Mouse (Mus musculus): ENCODE results near the gene Gab2. TPM values are rescaled to one million over a fixed set of nuclear protein-coding genes. Genes with fewer than 3 reads are reported as not detected.

Gab2 gene
- 1.0 and 1.5 TPM in 2 replicates for polyA plus RNA-seq (2015; fragmentation: Nextera tagmentation; extraction: Ambion mirVana)

GRCm38 (mm10) chr7:97081242-97081958 lies at the start of gene Gab2:
TSS of gene Gab2 (plus strand) at chr7:97081586.
- no peaks in the 10 kb centered on the region for H3K36me3 ChIP-seq (replicated peaks; ENCODE audit: insufficient read depth, low read length)
- TF ChIP-seq CTCF (IDR thresholded peaks at IDR 0.05; ENCODE audit: low read depth) (no peak), EP300 (IDR thresholded peaks at IDR 0.05; ENCODE audit: low read depth) (no peak)
- ATAC-seq (peak; percentile 87), DNase-seq (peak; percentile 88)
- H3K9me3 ChIP-seq (ENCODE audit: low read length) = no peaks in the 10 kb centered on the region
- H3K27ac ChIP-seq (ENCODE audit: low read depth) = peak within 1 kb of the TSS; percentile 94
- H3K4me3 ChIP-seq (ENCODE audit: low read depth, low read length) = peak within 1 kb of the TSS; percentile 90
- H3K27me3 ChIP-seq (ENCODE audit: insufficient read depth, low read length) = no peaks in the 10 kb centered on the region
- WGBS (ENCODE audit: insufficient replicate concordance) = 2% methylated on average over 51 of the region's 83 CpGs
- peaks cover 12% of the 10 kb centered on the region for H3K4me1 ChIP-seq (ENCODE audit: insufficient read depth)
- H3K9ac ChIP-seq (replicated peaks) = peak within 1 kb of the TSS; percentile 93
- H3K4me2 ChIP-seq (ENCODE audit: low read depth, low read length) = peak within 1 kb of the TSS; percentile 97

- Histone ChIP-seq H3K4me3 (ENCODE audit: low read depth, low read length) (no peak overlapping the region), H3K9me3 (ENCODE audit: low read length) (no peaks in the 10 kb centered on the region), H3K27me3 (ENCODE audit: insufficient read depth, low read length) (no peaks in the 10 kb centered on the region), H3K4me1 (ENCODE audit: insufficient read depth) (no peaks in the 10 kb centered on the region), H3K27ac (ENCODE audit: low read depth) (no peak overlapping the region), H3K9ac (replicated peaks) (no peak overlapping the region), H3K4me2 (ENCODE audit: low read depth, low read length) (no peak overlapping the region), H3K36me3 (replicated peaks; ENCODE audit: insufficient read depth, low read length) (peaks cover 5% of the 10 kb centered on the region; the same call in 1 of the 2 replicates)
- no peak for DNase-seq
- TF ChIP-seq CTCF (IDR thresholded peaks at IDR 0.05; ENCODE audit: low read depth) = no peak
- no peak for TF ChIP-seq EP300 (IDR thresholded peaks at IDR 0.05; ENCODE audit: low read depth)
- 78% methylated on average over 2 of the region's 2 CpGs for WGBS (ENCODE audit: insufficient replicate concordance)
- ATAC-seq = no peak
These were observed 49.0 kb upstream of the Gab2 start for GRCm38 (mm10) chr7:97032412-97032811.

- TF ChIP-seq EP300 (IDR thresholded peaks at IDR 0.05; ENCODE audit: low read depth) = no peak
- no peak for TF ChIP-seq CTCF (IDR thresholded peaks at IDR 0.05; ENCODE audit: low read depth)
These were observed 41.7 kb upstream of the Gab2 start for GRCm38 (mm10) chr7:97039641-97040040.

GRCm38 (mm10) chr7:97041868-97042449 lies 39.4 kb upstream of the Gab2 start:
- H3K9me3 ChIP-seq (ENCODE audit: low read length) = no peaks in the 10 kb centered on the region
- H3K27me3 ChIP-seq (ENCODE audit: insufficient read depth, low read length) = no peaks in the 10 kb centered on the region
- no peak overlapping the region for H3K4me2 ChIP-seq (ENCODE audit: low read depth, low read length)
- no peaks in the 10 kb centered on the region for H3K4me1 ChIP-seq (ENCODE audit: insufficient read depth)
- no peak overlapping the region for H3K9ac ChIP-seq (replicated peaks)
- DNase-seq (no peak), ATAC-seq (no peak)
- WGBS (ENCODE audit: insufficient replicate concordance) = 80% methylated on average over 6 of the region's 6 CpGs
- TF ChIP-seq EP300 (IDR thresholded peaks at IDR 0.05; ENCODE audit: low read depth) = no peak
- TF ChIP-seq CTCF (IDR thresholded peaks at IDR 0.05; ENCODE audit: low read depth) = no peak
- H3K27ac ChIP-seq (ENCODE audit: low read depth) = no peak overlapping the region
- no peak overlapping the region for H3K4me3 ChIP-seq (ENCODE audit: low read depth, low read length)
- H3K36me3 ChIP-seq (replicated peaks; ENCODE audit: insufficient read depth, low read length) = peaks cover 17% of the 10 kb centered on the region

More at GRCm38 (mm10) chr7:97039641-97040040, 41.7 kb upstream of the Gab2 start:
- H3K27ac ChIP-seq (ENCODE audit: low read depth) = no peak overlapping the region
- 76% methylated on average over 4 of the region's 4 CpGs for WGBS (ENCODE audit: insufficient replicate concordance)
- DNase-seq = no peak
- ATAC-seq = no peak
- no peaks in the 10 kb centered on the region for H3K9me3 ChIP-seq (ENCODE audit: low read length)
- H3K9ac ChIP-seq (replicated peaks) = no peak overlapping the region
- H3K27me3 ChIP-seq (ENCODE audit: insufficient read depth, low read length) = no peaks in the 10 kb centered on the region
- H3K36me3 ChIP-seq (replicated peaks; ENCODE audit: insufficient read depth, low read length) = peaks cover 14% of the 10 kb centered on the region
- no peak overlapping the region for H3K4me3 ChIP-seq (ENCODE audit: low read depth, low read length)
- no peaks in the 10 kb centered on the region for H3K4me1 ChIP-seq (ENCODE audit: insufficient read depth)
- H3K4me2 ChIP-seq (ENCODE audit: low read depth, low read length) = no peak overlapping the region

- Histone ChIP-seq H3K36me3 (replicated peaks; ENCODE audit: insufficient read depth, low read length) (peaks cover 21% of the 10 kb centered on the region), H3K4me1 (ENCODE audit: insufficient read depth) (no peaks in the 10 kb centered on the region), H3K27ac (ENCODE audit: low read depth) (no peak overlapping the region), H3K4me2 (ENCODE audit: low read depth, low read length) (no peak overlapping the region), H3K9me3 (ENCODE audit: low read length) (no peaks in the 10 kb centered on the region), H3K4me3 (ENCODE audit: low read depth, low read length) (no peak overlapping the region), H3K9ac (replicated peaks) (no peak overlapping the region), H3K27me3 (ENCODE audit: insufficient read depth, low read length) (no peaks in the 10 kb centered on the region)
- WGBS (ENCODE audit: insufficient replicate concordance) = 76% methylated on average over 1 of the region's 1 CpGs
- ATAC-seq (no peak), DNase-seq (no peak)
- TF ChIP-seq EP300 (IDR thresholded peaks at IDR 0.05; ENCODE audit: low read depth) (no peak), CTCF (IDR thresholded peaks at IDR 0.05; ENCODE audit: low read depth) (no peak)
These were observed 38.4 kb upstream of the Gab2 start for GRCm38 (mm10) chr7:97042981-97043380.

GRCm38 (mm10) chr7:97060966-97061365 lies 20.4 kb upstream of the Gab2 start:
- Histone ChIP-seq H3K4me3 (ENCODE audit: low read depth, low read length) (no peak overlapping the region), H3K9ac (replicated peaks) (no peak overlapping the region), H3K4me2 (ENCODE audit: low read depth, low read length) (no peak overlapping the region), H3K4me1 (ENCODE audit: insufficient read depth) (no peaks in the 10 kb centered on the region), H3K9me3 (ENCODE audit: low read length) (no peaks in the 10 kb centered on the region), H3K27ac (ENCODE audit: low read depth) (no peak overlapping the region), H3K36me3 (replicated peaks; ENCODE audit: insufficient read depth, low read length) (peaks cover 15% of the 10 kb centered on the region), H3K27me3 (ENCODE audit: insufficient read depth, low read length) (no peaks in the 10 kb centered on the region)
- no peak for ATAC-seq
- WGBS (ENCODE audit: insufficient replicate concordance) = 85% methylated on average over 2 of the region's 2 CpGs
- TF ChIP-seq CTCF (IDR thresholded peaks at IDR 0.05; ENCODE audit: low read depth) (no peak), EP300 (IDR thresholded peaks at IDR 0.05; ENCODE audit: low read depth) (no peak)
- no peak for DNase-seq

Data from liver, postnatal 0 days (tissue).